Mouse (Mus musculus) testis, adult 2 months (tissue): Measurements from ENCODE around the gene 9930022D16Rik.

Experiments
- CTCF ChIP-seq: fragments of 200-500 bp; IDR thresholded peaks from 2 replicates; pipeline ENCODE4 v1.5.1; 2012; ENCODE audit warnings: low read depth, mild to moderate bottlenecking, inconsistent platforms, low read length, moderate library complexity; ENCODE audit not compliant: control insufficient read depth, insufficient read depth, insufficient replicate concordance
- POLR2A ChIP-seq: fragments of 200-500 bp; IDR thresholded peaks from 2 replicates; pipeline ENCODE4 v1.6.1; 2012; ENCODE audit warnings: low read depth, mild to moderate bottlenecking, inconsistent platforms, low read length, moderate library complexity; ENCODE audit not compliant: control insufficient read depth

GRCm38 (mm10) chr11:109376484-109377143 lies 37.1 kb upstream of the 9930022D16Rik start:
- TF ChIP-seq POLR2A (no peak), CTCF (no peak)
